Mouse (Mus musculus) embryonic facial prominence, embryonic 13.5 days (tissue): ENCODE results near the gene Olfr243. TPM values are rescaled to one million over a fixed set of nuclear protein-coding genes. Genes with fewer than 3 reads are reported as not detected.
"Not testable (repeated sequence)": the region's sequence is repeated elsewhere in the genome, so short reads cannot be mapped to it uniquely, and the experiment has no call there.

Source experiments
- ATAC-seq: fragments of 200-750 bp; cut with Nextera tagmentation; 2 replicates; pipeline ENCODE4 v1.8.0; 2017; ENCODE audit warnings: low read depth; ENCODE audit not compliant: insufficient number of reproducible peaks, insufficient read depth, low FRiP score, low TSS enrichment
- H3K27ac ChIP-seq: fragments of 300-500 bp; sonication (generic); 2 replicates; pipeline ENCODE4 v1.5.1; 2015; ENCODE audit warnings: moderate library complexity, mild to moderate bottlenecking, inconsistent platforms
- H3K27me3 ChIP-seq: fragments of 300-500 bp; sonication (generic); 2 replicates; pipeline ENCODE4 v1.6.1; 2015; ENCODE audit warnings: mild to moderate bottlenecking, inconsistent platforms
- H3K36me3 ChIP-seq: fragments of 300-500 bp; sonication (generic); 2 replicates; pipeline ENCODE4 v1.6.1; 2015; ENCODE audit warnings: mild to moderate bottlenecking, inconsistent platforms
- H3K4me1 ChIP-seq: fragments of 300-500 bp; sonication (generic); 2 replicates; pipeline ENCODE4 v1.6.1; 2015; ENCODE audit warnings: inconsistent platforms
- H3K4me2 ChIP-seq: fragments of 300-500 bp; sonication (generic); 2 replicates; pipeline ENCODE4 v1.6.1; 2015; ENCODE audit warnings: moderate library complexity, mild to moderate bottlenecking, inconsistent platforms
- H3K4me3 ChIP-seq: fragments of 300-500 bp; sonication (generic); 2 replicates; pipeline ENCODE4 v1.5.1; 2015; ENCODE audit warnings: mild to moderate bottlenecking, inconsistent platforms
- H3K9ac ChIP-seq: fragments of 300-500 bp; sonication (generic); 2 replicates; pipeline ENCODE4 v1.6.1; 2015; ENCODE audit warnings: mild to moderate bottlenecking, inconsistent platforms
- H3K9me3 ChIP-seq: fragments of 300-500 bp; sonication (generic); 2 replicates; pipeline ENCODE4 v1.6.1; 2016; ENCODE audit warnings: inconsistent platforms
- WGBS: fragments of 180-500 bp; shearing (Covaris S2); methylation state at CpG from one replicate; pipeline ENCODE4 v1.1.7; 2015; ENCODE audit warnings: mixed read lengths; 5-methylcytosine and 5-hydroxymethylcytosine counted together
- polyA plus RNA-seq: library from polyadenylated mRNA; unstranded; fragments of >200 nt; fragmentation: Nextera tagmentation; extraction: Ambion mirVana; gene quantifications from 2 replicates; pipeline ENCODE4 v1.2.1, GENCODE M21; 2015

The Olfr243 gene
- not detected in 2 replicates for polyA plus RNA-seq

- no peak within 1 kb of the TSS for H3K4me3 ChIP-seq
- no peaks in the 10 kb centered on the region for H3K36me3 ChIP-seq
- no peaks in the 10 kb centered on the region for H3K27me3 ChIP-seq
- no peak within 1 kb of the TSS for H3K9ac ChIP-seq
- ATAC-seq, result no peak
- no peaks in the 10 kb centered on the region for H3K9me3 ChIP-seq
- H3K4me1 ChIP-seq, result no peaks in the 10 kb centered on the region
- no peak within 1 kb of the TSS for H3K27ac ChIP-seq
- no peak within 1 kb of the TSS for H3K4me2 ChIP-seq
Observed at GRCm38 (mm10) chr7:103714371-103714770, at the start of gene Olfr243. Olfr243 (plus strand) TSS chr7:103714671.

GRCm38 (mm10) chr7:103671091-103671490 is 43.4 kb upstream of the Olfr243 start, which contains the start of gene Olfr624:
Olfr624 (minus strand) TSS chr7:103671191.
- Histone ChIP-seq H3K36me3 (no peaks in the 10 kb centered on the region), H3K27ac (no peak within 1 kb of the TSS), H3K4me2 (no peak within 1 kb of the TSS), H3K4me3 (no peak within 1 kb of the TSS), H3K27me3 (no peaks in the 10 kb centered on the region), H3K9me3 (no peaks in the 10 kb centered on the region), H3K4me1 (no peaks in the 10 kb centered on the region), H3K9ac (no peak within 1 kb of the TSS)
- ATAC-seq, result no peak
- WGBS, result 86% methylated on average over 2 of the region's 2 CpGs

- Histone ChIP-seq H3K36me3 (no peaks in the 10 kb centered on the region), H3K27ac (no peak within 1 kb of the TSS), H3K9me3 (no peaks in the 10 kb centered on the region), H3K9ac (no peak within 1 kb of the TSS), H3K4me2 (no peak within 1 kb of the TSS), H3K4me3 (no peak within 1 kb of the TSS), H3K27me3 (no peaks in the 10 kb centered on the region), H3K4me1 (no peaks in the 10 kb centered on the region)
- ATAC-seq, result no peak
Observed at GRCm38 (mm10) chr7:103682420-103682819, 32.1 kb upstream of the Olfr243 start, which contains the start of gene Olfr625-ps1. Olfr625-ps1 (plus strand) TSS chr7:103682720.

GRCm38 (mm10) chr7:103699469-103699868 is 15.0 kb upstream of the Olfr243 start:
- no peak overlapping the region for H3K4me3 ChIP-seq
- H3K9me3 ChIP-seq, result no peaks in the 10 kb centered on the region
- 90% methylated on average over 4 of the region's 4 CpGs for WGBS
- H3K4me1 ChIP-seq, result no peaks in the 10 kb centered on the region
- H3K9ac ChIP-seq, result no peak overlapping the region
- H3K4me2 ChIP-seq, result no peak overlapping the region
- no peaks in the 10 kb centered on the region for H3K27me3 ChIP-seq
- no peak overlapping the region for H3K27ac ChIP-seq
- no peak for ATAC-seq
- H3K36me3 ChIP-seq, result no peaks in the 10 kb centered on the region

- ATAC-seq, result no peak
- no peaks in the 10 kb centered on the region for H3K36me3 ChIP-seq
- H3K9ac ChIP-seq, result no peak overlapping the region
- no peaks in the 10 kb centered on the region for H3K27me3 ChIP-seq
- H3K27ac ChIP-seq, result no peak overlapping the region
- H3K4me3 ChIP-seq, result no peak overlapping the region
- H3K4me2 ChIP-seq, result no peak overlapping the region
- H3K4me1 ChIP-seq, result no peaks in the 10 kb centered on the region
- H3K9me3 ChIP-seq, result no peaks in the 10 kb centered on the region
- 47% methylated on average over 2 of the region's 2 CpGs for WGBS
Observed at GRCm38 (mm10) chr7:103712024-103712423, 2.4 kb upstream of the Olfr243 start.

GRCm38 (mm10) chr7:103716398-103716797 is 1.9 kb downstream of the Olfr243 start:
- not testable (repeated sequence) for H3K4me3 ChIP-seq, H3K9ac ChIP-seq, ATAC-seq, H3K4me2 ChIP-seq, H3K9me3 ChIP-seq, H3K27ac ChIP-seq, H3K36me3 ChIP-seq, H3K27me3 ChIP-seq, H3K4me1 ChIP-seq
- WGBS, result 82% methylated on average over 1 of the region's 1 CpGs

GRCm38 (mm10) chr7:103730074-103730473 is 15.6 kb downstream of the Olfr243 start, which contains the start of gene Olfr628:
Olfr628 (plus strand) TSS chr7:103730374.
- H3K27me3 ChIP-seq, result no peaks in the 10 kb centered on the region
- H3K9ac ChIP-seq, result no peak within 1 kb of the TSS
- no peaks in the 10 kb centered on the region for H3K36me3 ChIP-seq
- no peak within 1 kb of the TSS for H3K4me2 ChIP-seq
- WGBS, result 96% methylated on average over 1 of the region's 1 CpGs
- H3K27ac ChIP-seq, result no peak within 1 kb of the TSS
- H3K4me3 ChIP-seq, result no peak within 1 kb of the TSS
- no peaks in the 10 kb centered on the region for H3K4me1 ChIP-seq
- no peak for ATAC-seq
- H3K9me3 ChIP-seq, result no peaks in the 10 kb centered on the region

- Histone ChIP-seq H3K27me3 (no peaks in the 10 kb centered on the region), H3K4me1 (no peaks in the 10 kb centered on the region), H3K4me2 (no peak within 1 kb of the TSS), H3K27ac (no peak within 1 kb of the TSS), H3K4me3 (no peak within 1 kb of the TSS), H3K9me3 (no peaks in the 10 kb centered on the region), H3K36me3 (no peaks in the 10 kb centered on the region), H3K9ac (no peak within 1 kb of the TSS)
- ATAC-seq, result no peak
- 74% methylated on average over 2 of the region's 2 CpGs for WGBS
Observed at GRCm38 (mm10) chr7:103744843-103745242, 30.4 kb downstream of the Olfr243 start, which contains the start of gene Olfr629. Olfr629 (minus strand) TSS chr7:103744943.

- no peak within 1 kb of the TSS for H3K4me2 ChIP-seq
- ATAC-seq, result no peak
- no peak within 1 kb of the TSS for H3K4me3 ChIP-seq
- H3K4me1 ChIP-seq, result no peaks in the 10 kb centered on the region
- no peak within 1 kb of the TSS for H3K27ac ChIP-seq
- H3K9ac ChIP-seq, result no peak within 1 kb of the TSS
- no peaks in the 10 kb centered on the region for H3K36me3 ChIP-seq
- no peaks in the 10 kb centered on the region for H3K9me3 ChIP-seq
- no peaks in the 10 kb centered on the region for H3K27me3 ChIP-seq
- WGBS, result 41% methylated on average over 2 of the region's 2 CpGs
Observed at GRCm38 (mm10) chr7:103757233-103757632, 42.8 kb downstream of the Olfr243 start, which contains the start of gene Olfr630. Olfr630 (minus strand) TSS chr7:103757333.

GRCm38 (mm10) chr7:103762212-103762611 is 47.7 kb downstream of the Olfr243 start:
- H3K36me3 ChIP-seq, H3K9me3 ChIP-seq, H3K9ac ChIP-seq, H3K4me2 ChIP-seq, H3K27ac ChIP-seq, H3K4me3 ChIP-seq, ATAC-seq, H3K4me1 ChIP-seq, H3K27me3 ChIP-seq: not testable (repeated sequence)
- 86% methylated on average over 6 of the region's 6 CpGs for WGBS

GRCm38 (mm10) chr7:103767687-103768086 is 53.2 kb downstream of the Olfr243 start:
- H3K9ac ChIP-seq, H3K36me3 ChIP-seq, H3K27ac ChIP-seq, H3K4me2 ChIP-seq, ATAC-seq, H3K4me1 ChIP-seq, H3K9me3 ChIP-seq, H3K4me3 ChIP-seq, H3K27me3 ChIP-seq: not testable (repeated sequence)
- WGBS, result 81% methylated on average over 6 of the region's 6 CpGs
